Mouse (Mus musculus): ENCODE data around the gene Ccz1.

Gene Ccz1

DNA sequence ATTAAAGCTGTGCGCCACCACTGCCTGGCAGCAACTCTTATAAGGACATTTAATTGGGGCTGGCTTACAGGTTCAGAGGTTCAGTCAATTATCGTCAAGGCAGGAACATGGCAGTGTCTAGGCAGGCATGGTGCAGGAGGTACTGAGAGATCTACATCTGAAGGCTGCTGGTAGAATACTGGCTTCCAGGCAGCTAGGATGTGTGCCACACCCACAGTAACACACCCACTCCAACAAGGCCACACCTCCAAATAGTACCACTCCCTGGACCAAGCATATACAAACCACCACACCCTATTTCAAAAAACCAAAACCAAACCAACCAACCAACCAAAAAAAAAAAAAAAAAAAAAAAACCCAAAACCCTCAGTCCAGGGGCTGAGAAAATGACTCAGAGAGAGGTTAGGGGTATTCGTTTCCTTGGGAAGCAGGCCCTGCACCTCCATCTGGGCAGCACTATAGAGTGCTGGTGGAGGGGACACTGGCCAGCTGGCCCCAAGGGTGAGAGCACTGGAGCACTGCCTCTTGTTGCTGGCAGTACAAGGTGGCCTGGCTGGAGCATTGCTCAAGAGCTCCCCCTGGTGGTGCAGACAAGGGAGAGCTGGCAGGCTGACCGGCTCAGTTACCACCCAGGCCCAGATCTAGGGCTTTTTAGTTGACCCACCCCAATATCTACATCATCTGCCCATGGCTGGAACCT is 39.6 kb downstream of the Ccz1 start:
- TF ChIP-seq GATA4 (IDR thresholded peaks at IDR 0.05; ENCODE audit: insufficient replicate concordance, low read length), result no peak

GRCm38 (mm10) chr5:143972628-143973027 is 42.0 kb downstream of the Ccz1 start:
- TF ChIP-seq GATA4 (IDR thresholded peaks at IDR 0.05; ENCODE audit: insufficient replicate concordance, low read length), result no peak

GRCm38 (mm10) chr5:143966671-143967070 is 48.0 kb downstream of the Ccz1 start:
- TF ChIP-seq GATA4 (IDR thresholded peaks at IDR 0.05; ENCODE audit: insufficient replicate concordance, low read length), result no peak

- TF ChIP-seq GATA4 (IDR thresholded peaks at IDR 0.05; ENCODE audit: insufficient replicate concordance, low read length), result no peak
These were observed 48.9 kb downstream of the Ccz1 start for GRCm38 (mm10) chr5:143965586-143966345.

DNA sequence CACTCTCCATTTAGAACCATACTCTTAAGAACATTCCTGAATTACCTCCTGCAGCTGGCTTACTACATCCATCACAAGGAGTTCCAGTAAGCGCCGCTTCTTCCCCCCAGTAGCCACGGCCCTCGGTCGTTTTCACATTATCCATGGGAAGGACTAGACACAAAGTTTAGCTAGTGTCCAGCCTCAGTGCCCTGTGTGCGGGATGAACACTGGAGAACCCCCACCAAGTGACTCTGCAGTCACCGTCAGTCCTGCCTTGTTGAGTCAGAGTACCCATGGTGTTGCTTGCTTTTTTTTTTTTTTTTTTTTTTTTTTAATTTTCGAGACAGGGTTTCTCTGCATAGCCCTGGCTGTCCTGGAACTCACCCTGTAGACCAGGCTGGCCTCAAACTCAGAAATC is 53.5 kb downstream of the Ccz1 start:
- no peak for TF ChIP-seq GATA4 (IDR thresholded peaks at IDR 0.05; ENCODE audit: insufficient replicate concordance, low read length)

- TF ChIP-seq GATA4 (IDR thresholded peaks at IDR 0.05; ENCODE audit: insufficient replicate concordance, low read length), result no peak
These were observed 55.1 kb downstream of the Ccz1 start for GRCm38 (mm10) chr5:143959551-143959950.

DNA sequence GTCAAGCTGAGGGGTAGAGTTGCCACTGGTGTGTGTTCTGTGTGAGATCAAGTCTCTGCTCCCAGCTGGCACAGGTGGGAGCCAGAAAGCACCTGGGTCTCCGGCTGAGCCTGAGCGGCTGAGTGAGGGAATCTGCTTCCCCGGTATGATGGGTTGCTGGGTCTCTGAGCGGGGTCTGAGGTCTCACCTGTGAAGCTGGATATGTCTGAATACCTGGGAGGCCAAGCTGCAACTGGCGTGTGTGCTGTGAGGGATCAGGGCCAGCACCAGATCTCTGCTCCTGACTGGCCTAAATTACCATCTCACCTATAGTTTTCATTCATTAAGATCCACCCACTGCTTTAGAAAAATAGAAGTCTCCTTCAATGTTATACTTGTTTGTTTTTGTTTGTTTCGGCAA is 57.6 kb downstream of the Ccz1 start:
- no peak for TF ChIP-seq GATA4 (IDR thresholded peaks at IDR 0.05; ENCODE audit: insufficient replicate concordance, low read length)

DNA sequence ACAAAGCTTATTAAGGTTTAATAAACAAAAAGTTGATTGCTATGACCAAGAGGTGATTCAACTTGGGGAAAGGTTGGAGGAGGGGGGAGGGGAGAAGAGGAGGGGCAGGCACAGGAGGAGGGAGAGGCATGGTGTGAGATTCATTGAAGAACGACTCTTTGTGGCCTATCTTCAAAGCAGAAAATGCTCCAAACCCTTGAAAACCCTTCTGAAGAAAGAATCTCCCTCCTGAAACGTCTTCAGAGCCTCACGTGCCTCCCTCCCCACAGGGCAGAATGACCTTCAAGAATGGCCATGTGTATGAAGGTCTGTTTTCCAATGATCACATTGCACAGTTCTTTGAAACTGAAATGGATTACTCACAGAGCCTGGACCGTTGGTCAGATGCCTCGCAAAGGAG is 64.7 kb downstream of the Ccz1 start:
- no peak for TF ChIP-seq GATA4 (IDR thresholded peaks at IDR 0.05; ENCODE audit: insufficient replicate concordance, low read length)

GRCm38 (mm10) chr5:143948361-143948760 is 66.3 kb downstream of the Ccz1 start:
- no peak for TF ChIP-seq GATA4 (IDR thresholded peaks at IDR 0.05; ENCODE audit: insufficient replicate concordance, low read length)

- no peak for TF ChIP-seq GATA4 (IDR thresholded peaks at IDR 0.05; ENCODE audit: insufficient replicate concordance, low read length)
These were observed 71.2 kb downstream of the Ccz1 start for GRCm38 (mm10) chr5:143943231-143944125.

- no peak for TF ChIP-seq GATA4 (IDR thresholded peaks at IDR 0.05; ENCODE audit: insufficient replicate concordance, low read length)
These were observed 73.1 kb downstream of the Ccz1 start for GRCm38 (mm10) chr5:143941588-143941987.

Measured in liver, adult (tissue).